Mouse (Mus musculus): ENCODE measurements around the gene Klhl36. TPM values are rescaled to one million over a fixed set of nuclear protein-coding genes. Genes with fewer than 3 reads are reported as not detected.
A peak's percentile ranks its signal among the peaks of the same experiment; 100 is the strongest.

Klhl36 gene
- polyA plus RNA-seq, 1 experiment from 2014 or later: 11.0 TPM

DNA sequence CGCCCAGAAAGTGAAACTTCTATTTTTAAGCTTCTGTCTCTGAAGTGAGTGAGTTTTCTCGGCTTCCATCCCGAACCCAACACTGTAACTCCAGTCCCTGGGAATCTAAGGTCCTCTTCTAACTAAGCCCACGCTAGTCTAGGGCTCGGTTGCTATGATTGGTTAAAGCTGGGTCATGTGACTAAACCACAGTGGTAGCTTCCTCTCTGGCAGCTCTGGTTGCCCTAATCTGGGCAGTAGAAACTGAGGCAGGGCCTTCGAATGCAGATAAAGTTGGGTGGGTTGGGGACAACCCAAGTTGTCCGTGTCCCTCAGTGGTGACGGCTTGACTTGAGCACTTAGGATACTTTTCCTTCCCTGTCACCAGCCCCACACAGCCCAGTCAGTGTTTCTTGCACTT, 8.5 kb upstream of the Klhl36 start:
- H3K4me2 ChIP-seq (replicated peaks): no peak overlapping the region

DNA sequence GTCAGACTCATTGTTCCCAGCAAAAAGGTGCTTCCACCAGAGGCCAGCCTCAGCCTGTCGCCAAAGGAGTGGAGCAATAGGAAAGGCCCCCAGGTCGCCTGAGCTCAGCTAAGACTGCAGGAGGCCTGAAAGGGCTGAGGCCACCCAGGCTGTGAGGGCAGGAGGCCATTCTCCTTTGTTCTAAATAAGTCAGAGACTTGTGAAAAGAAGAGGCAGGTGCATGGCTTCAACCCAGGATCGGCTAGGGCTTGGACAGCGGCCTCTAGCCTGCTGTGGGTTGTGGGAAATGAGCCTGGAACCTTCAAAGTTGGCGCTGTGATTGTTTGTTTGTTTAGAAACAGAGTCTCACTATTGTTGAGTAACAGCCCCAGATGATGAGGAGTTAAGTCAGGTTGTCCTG, 8.0 kb upstream of the Klhl36 start:
- H3K9ac ChIP-seq: no peak overlapping the region
- H3K4me3 ChIP-seq: no peak overlapping the region
- 0 out of 2 replicates have a peak, but pooled peaks cover 3% of the 10 kb centered on the region for H3K9me3 ChIP-seq
- H3K27ac ChIP-seq: no peak overlapping the region
- H3K4me1 ChIP-seq: no peaks in the 10 kb centered on the region
- H3K27me3 ChIP-seq: no peaks in the 10 kb centered on the region; the same call in 1 of the 2 replicates
- no peak for ATAC-seq (ENCODE audit: insufficient number of reproducible peaks, insufficient read depth, low FRiP score, low TSS enrichment)
- H3K36me3 ChIP-seq: no peaks in the 10 kb centered on the region
- H3K4me2 ChIP-seq (replicated peaks): no peak overlapping the region
- WGBS: 36% methylated on average over 5 of the region's 5 CpGs

More for the DNA sequence above, 8.5 kb upstream of the Klhl36 start:
- whole genome bisulfite sequencing: 58% methylated on average over 8 of the region's 8 CpGs
- no peaks in the 10 kb centered on the region for H3K4me1 ChIP-seq
- H3K4me3 ChIP-seq: no peak overlapping the region
- no peaks in the 10 kb centered on the region; the same call in 1 of the 2 replicates for H3K27me3 ChIP-seq
- H3K9me3 ChIP-seq: 0 out of 2 replicates have a peak, but pooled peaks cover 3% of the 10 kb centered on the region
- no peak overlapping the region for H3K27ac ChIP-seq
- no peak overlapping the region for H3K9ac ChIP-seq
- no peaks in the 10 kb centered on the region for H3K36me3 ChIP-seq
- no peak for ATAC-seq (ENCODE audit: insufficient number of reproducible peaks, insufficient read depth, low FRiP score, low TSS enrichment)

DNA sequence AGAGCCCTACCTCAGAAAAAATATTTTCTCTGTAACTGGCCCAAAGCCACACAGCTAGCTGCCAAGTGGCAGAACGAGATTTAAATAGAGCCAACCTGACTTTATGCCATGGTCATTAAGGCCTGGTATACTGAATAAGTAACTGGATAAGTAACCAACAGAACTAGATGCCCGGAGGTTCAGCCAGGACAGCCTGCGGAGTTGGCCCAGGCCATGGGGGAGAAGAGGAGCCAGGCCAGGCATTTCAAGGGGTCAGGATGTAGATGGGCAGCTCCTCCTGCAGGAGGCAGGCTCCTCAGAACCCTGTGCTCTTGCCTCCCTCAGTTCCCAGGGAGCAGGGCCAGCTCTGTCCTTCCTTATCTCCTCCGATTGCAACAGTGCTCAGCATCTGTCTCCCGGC, 6.4 kb upstream of the Klhl36 start:
- Histone ChIP-seq H3K27ac (no peak overlapping the region), H3K36me3 (no peaks in the 10 kb centered on the region), H3K9me3 (no peaks in the 10 kb centered on the region), H3K9ac (no peak overlapping the region), H3K4me3 (no peak overlapping the region), H3K27me3 (no peaks in the 10 kb centered on the region; the same call in 1 of the 2 replicates), H3K4me2 (replicated peaks) (no peak overlapping the region), H3K4me1 (no peaks in the 10 kb centered on the region)
- ATAC-seq (ENCODE audit: insufficient number of reproducible peaks, insufficient read depth, low FRiP score, low TSS enrichment): no peak
- WGBS: 78% methylated on average over 5 of the region's 5 CpGs

GRCm38 (mm10) chr8:119857767-119858166, 4.3 kb upstream of the Klhl36 start:
- H3K36me3 ChIP-seq: no peaks in the 10 kb centered on the region
- peaks cover 4% of the 10 kb centered on the region; the same call in 1 of the 2 replicates for H3K4me1 ChIP-seq
- H3K9me3 ChIP-seq: no peaks in the 10 kb centered on the region
- H3K27me3 ChIP-seq: no peaks in the 10 kb centered on the region; the same call in 1 of the 2 replicates
- H3K4me2 ChIP-seq (replicated peaks): no peak overlapping the region
- 75% methylated on average over 6 of the region's 6 CpGs for WGBS
- H3K4me3 ChIP-seq: no peak overlapping the region
- no peak for ATAC-seq (ENCODE audit: insufficient number of reproducible peaks, insufficient read depth, low FRiP score, low TSS enrichment)
- H3K27ac ChIP-seq: no peak overlapping the region
- no peak overlapping the region for H3K9ac ChIP-seq

DNA sequence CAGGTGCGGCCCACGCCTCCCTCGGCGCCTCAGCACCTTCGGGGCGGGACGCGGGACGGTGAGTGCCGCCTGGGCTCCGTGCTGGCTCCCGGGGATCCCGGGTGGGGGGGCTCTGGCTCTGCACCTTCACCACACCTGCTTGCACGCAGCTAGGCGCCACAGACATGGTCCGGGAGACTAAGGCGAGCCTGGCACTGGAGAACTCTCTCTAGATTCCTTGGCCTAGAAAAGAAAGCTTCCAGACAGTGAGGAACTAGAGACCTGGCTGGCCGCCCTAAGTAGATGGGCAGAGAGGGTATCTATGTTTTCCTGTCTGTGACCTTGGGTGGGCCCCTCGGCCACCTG, 296 bp downstream of the Klhl36 start:
- no peaks in the 10 kb centered on the region for H3K36me3 ChIP-seq
- no peaks in the 10 kb centered on the region for H3K9me3 ChIP-seq
- ATAC-seq (ENCODE audit: insufficient number of reproducible peaks, insufficient read depth, low FRiP score, low TSS enrichment): no peak
- H3K4me2 ChIP-seq (replicated peaks): peak overlapping the region; percentile 80
- H3K9ac ChIP-seq: peak overlapping the region; percentile 68
- peak overlapping the region; percentile 62 for H3K4me3 ChIP-seq
- WGBS: 1% methylated on average over 19 of the region's 19 CpGs
- H3K4me1 ChIP-seq: peaks cover 11% of the 10 kb centered on the region; the same call in 1 of the 2 replicates
- H3K27me3 ChIP-seq: peaks cover 11% of the 10 kb centered on the region
- peak overlapping the region; percentile 32; the same call in 1 of the 2 replicates for H3K27ac ChIP-seq

DNA sequence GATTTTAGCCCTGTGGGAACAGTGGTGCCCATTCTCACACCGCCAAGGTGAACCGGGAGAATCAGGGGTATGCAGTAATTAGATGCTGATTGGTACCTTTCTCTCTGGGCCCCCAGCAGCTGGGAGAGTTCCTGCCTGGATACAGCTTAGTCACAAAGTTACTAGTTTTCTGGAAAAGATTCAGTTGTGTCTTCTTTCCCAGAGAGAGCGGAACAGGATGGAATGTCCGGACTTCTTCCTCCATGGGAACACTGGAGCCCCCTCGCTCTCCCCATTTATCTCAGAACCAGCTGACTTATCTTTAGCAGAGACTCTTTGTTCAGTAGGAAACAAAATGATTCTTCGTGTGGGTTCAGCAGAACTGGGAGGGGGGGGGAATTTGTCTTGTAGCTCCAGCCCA, 683 bp downstream of the Klhl36 start:
- Histone ChIP-seq H3K4me2 (replicated peaks) (peak overlapping the region; percentile 80), H3K9me3 (no peaks in the 10 kb centered on the region), H3K4me3 (peak overlapping the region; percentile 62), H3K27me3 (peaks cover 11% of the 10 kb centered on the region), H3K27ac (no peak overlapping the region), H3K36me3 (no peaks in the 10 kb centered on the region), H3K4me1 (peaks cover 11% of the 10 kb centered on the region; the same call in 1 of the 2 replicates), H3K9ac (peak overlapping the region; percentile 68)
- WGBS: 10% methylated on average over 6 of the region's 6 CpGs
- ATAC-seq (ENCODE audit: insufficient number of reproducible peaks, insufficient read depth, low FRiP score, low TSS enrichment): no peak

- no peak overlapping the region for H3K4me3 ChIP-seq
- peaks cover 33% of the 10 kb centered on the region for H3K36me3 ChIP-seq
- no peaks in the 10 kb centered on the region for H3K4me1 ChIP-seq
- WGBS: 84% methylated on average over 20 of the region's 20 CpGs
- ATAC-seq (ENCODE audit: insufficient number of reproducible peaks, insufficient read depth, low FRiP score, low TSS enrichment): no peak
- no peak overlapping the region for H3K4me2 ChIP-seq (replicated peaks)
- H3K9ac ChIP-seq: no peak overlapping the region
- no peak overlapping the region for H3K27ac ChIP-seq
- H3K9me3 ChIP-seq: peaks cover 8% of the 10 kb centered on the region; the same call in 1 of the 2 replicates
- H3K27me3 ChIP-seq: peaks cover 2% of the 10 kb centered on the region; the same call in 1 of the 2 replicates
Observed at GRCm38 (mm10) chr8:119869616-119870015, 7.5 kb downstream of the Klhl36 start.

DNA sequence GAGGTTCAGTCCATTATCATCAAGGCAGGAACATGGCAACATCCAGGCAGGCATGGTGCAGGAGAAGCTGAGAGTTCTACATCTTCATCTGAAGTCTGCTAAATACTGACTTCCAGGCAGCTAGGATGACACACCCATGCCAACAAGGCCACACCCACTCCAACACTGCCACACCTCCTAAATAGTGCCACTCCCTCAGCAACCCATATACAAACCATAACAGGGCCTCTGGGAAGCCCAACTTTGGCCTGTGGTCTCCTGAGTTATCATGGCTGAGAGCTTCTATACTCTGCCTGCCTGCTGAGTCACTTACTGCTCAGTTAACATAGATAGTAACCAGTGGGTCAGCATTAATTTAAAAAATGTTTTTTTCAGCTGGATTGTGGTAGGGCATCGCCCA, 11.1 kb downstream of the Klhl36 start:
- WGBS: 98% methylated on average over 1 of the region's 1 CpGs
- H3K4me2 ChIP-seq (replicated peaks): no peak overlapping the region
- 0 out of 2 replicates have a peak, but pooled peaks cover 5% of the 10 kb centered on the region for H3K27me3 ChIP-seq
- H3K4me3 ChIP-seq: no peak overlapping the region
- no peaks in the 10 kb centered on the region for H3K4me1 ChIP-seq
- no peak for ATAC-seq (ENCODE audit: insufficient number of reproducible peaks, insufficient read depth, low FRiP score, low TSS enrichment)
- peaks cover 8% of the 10 kb centered on the region; the same call in 1 of the 2 replicates for H3K9me3 ChIP-seq
- H3K27ac ChIP-seq: no peak overlapping the region
- H3K9ac ChIP-seq: no peak overlapping the region
- peaks cover 41% of the 10 kb centered on the region for H3K36me3 ChIP-seq

- ATAC-seq (ENCODE audit: insufficient number of reproducible peaks, insufficient read depth, low FRiP score, low TSS enrichment): no peak
- Histone ChIP-seq H3K27me3 (0 out of 2 replicates have a peak, but pooled peaks cover 5% of the 10 kb centered on the region), H3K4me2 (replicated peaks) (no peak overlapping the region), H3K9ac (no peak overlapping the region), H3K27ac (no peak overlapping the region), H3K4me3 (no peak overlapping the region), H3K4me1 (0 out of 2 replicates have a peak, but pooled peaks cover 5% of the 10 kb centered on the region), H3K36me3 (0 out of 2 replicates have a peak, but pooled peaks cover 2% of the 10 kb centered on the region), H3K9me3 (no peaks in the 10 kb centered on the region)
- 67% methylated on average over 6 of the region's 6 CpGs for WGBS
Observed at GRCm38 (mm10) chr8:119881301-119881700, 19.2 kb downstream of the Klhl36 start.

DNA sequence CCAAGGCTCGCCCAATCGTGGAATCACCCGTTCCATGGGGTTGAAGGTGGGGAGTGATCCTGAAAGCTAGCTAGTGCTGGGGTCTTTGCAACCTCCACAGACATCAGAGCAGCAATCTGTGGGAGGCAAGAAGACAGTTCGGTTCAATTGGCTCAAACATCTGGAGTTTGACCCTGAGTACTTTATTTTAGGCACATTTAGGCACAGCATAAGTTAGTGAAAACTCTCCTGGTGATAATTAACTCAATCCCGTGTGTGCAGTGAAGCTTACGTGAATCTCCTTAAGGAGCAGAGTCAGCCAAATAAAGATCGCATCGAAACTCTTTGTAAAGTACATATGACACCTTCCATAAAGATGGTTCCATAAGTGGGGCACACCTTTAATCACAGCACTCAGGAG, 19.9 kb downstream of the Klhl36 start:
- Histone ChIP-seq H3K36me3 (no peaks in the 10 kb centered on the region), H3K27ac (no peak overlapping the region), H3K27me3 (0 out of 2 replicates have a peak, but pooled peaks cover 5% of the 10 kb centered on the region), H3K4me3 (no peak overlapping the region), H3K9me3 (no peaks in the 10 kb centered on the region), H3K9ac (no peak overlapping the region), H3K4me2 (replicated peaks) (no peak overlapping the region), H3K4me1 (0 out of 2 replicates have a peak, but pooled peaks cover 5% of the 10 kb centered on the region)
- WGBS: 57% methylated on average over 8 of the region's 8 CpGs
- no peak for ATAC-seq (ENCODE audit: insufficient number of reproducible peaks, insufficient read depth, low FRiP score, low TSS enrichment)

GRCm38 (mm10) chr8:119883281-119883680, 21.2 kb downstream of the Klhl36 start:
- Histone ChIP-seq H3K9ac (no peak overlapping the region), H3K4me2 (replicated peaks) (no peak overlapping the region), H3K27ac (no peak overlapping the region), H3K27me3 (0 out of 2 replicates have a peak, but pooled peaks cover 2% of the 10 kb centered on the region), H3K4me1 (0 out of 2 replicates have a peak, but pooled peaks cover 5% of the 10 kb centered on the region), H3K9me3 (no peaks in the 10 kb centered on the region), H3K4me3 (no peak overlapping the region), H3K36me3 (no peaks in the 10 kb centered on the region)
- 86% methylated on average over 7 of the region's 7 CpGs for WGBS
- ATAC-seq (ENCODE audit: insufficient number of reproducible peaks, insufficient read depth, low FRiP score, low TSS enrichment): no peak

DNA sequence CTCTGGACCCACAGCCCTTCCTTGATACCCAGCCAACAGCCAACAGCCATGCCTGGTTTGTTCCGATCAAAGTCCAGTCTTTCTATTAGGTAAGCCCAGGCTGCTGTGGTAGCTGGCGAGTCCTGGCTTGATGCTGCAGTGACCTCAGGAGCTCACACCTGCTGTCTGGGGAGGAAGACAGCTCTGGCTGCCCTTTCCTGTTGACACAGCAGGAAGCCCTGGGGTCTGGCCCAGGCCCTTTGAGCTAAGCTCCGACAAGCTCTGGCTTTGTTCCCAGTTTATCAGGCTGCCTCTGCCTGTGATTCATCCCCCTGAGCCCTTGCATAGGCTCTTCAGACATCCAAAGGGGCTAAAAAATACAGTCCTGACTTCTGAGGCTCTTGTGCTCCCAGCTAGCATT, 23.5 kb downstream of the Klhl36 start:
- ATAC-seq (ENCODE audit: insufficient number of reproducible peaks, insufficient read depth, low FRiP score, low TSS enrichment): no peak
- no peaks in the 10 kb centered on the region for H3K9me3 ChIP-seq
- no peak overlapping the region for H3K4me2 ChIP-seq (replicated peaks)
- H3K4me1 ChIP-seq: 0 out of 2 replicates have a peak, but pooled peaks cover 5% of the 10 kb centered on the region
- H3K27me3 ChIP-seq: no peaks in the 10 kb centered on the region
- no peaks in the 10 kb centered on the region for H3K36me3 ChIP-seq
- no peak overlapping the region for H3K9ac ChIP-seq
- no peak overlapping the region for H3K27ac ChIP-seq
- no peak overlapping the region for H3K4me3 ChIP-seq
- WGBS: 25% methylated on average over 3 of the region's 3 CpGs

Measured in embryonic facial prominence, embryonic 12.5 days (tissue).